Mouse (Mus musculus): ENCODE results near the gene Akt2. TPM values are rescaled to one million over a fixed set of nuclear protein-coding genes. Genes with fewer than 3 reads are reported as not detected.

Akt2 gene
- polyA plus RNA-seq, 1 experiment from 2014 or later = 72.9 TPM

DNA sequence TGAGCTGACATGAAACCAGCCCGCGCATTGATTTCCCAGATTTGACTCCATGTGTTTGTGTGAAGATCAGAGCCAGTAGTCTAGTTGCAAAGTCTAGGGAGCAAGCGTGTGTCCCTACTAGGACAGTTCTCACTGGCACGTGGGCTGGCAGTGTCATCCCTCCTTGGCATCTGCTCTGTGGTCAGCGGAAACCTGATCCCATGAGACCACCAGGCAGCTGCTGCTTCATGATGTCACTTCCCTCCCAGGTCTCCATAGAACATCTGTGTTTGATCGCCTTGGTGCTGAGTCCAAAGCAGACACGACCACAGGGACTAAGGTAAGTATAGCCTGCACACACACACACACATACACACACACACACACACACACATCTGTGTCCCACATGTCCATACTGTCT is 12.9 kb upstream of the Akt2 start:
- no peaks in the 10 kb centered on the region for H3K4me1 ChIP-seq (ENCODE audit: control insufficient read depth, insufficient read depth, low read length)
- no peak overlapping the region for H3K4me2 ChIP-seq (ENCODE audit: low read depth)
- no peak overlapping the region for H3K4me3 ChIP-seq (ENCODE audit: low read depth, low read length)
- H3K27me3 ChIP-seq (ENCODE audit: control insufficient read depth, insufficient read depth, low read length) = no peaks in the 10 kb centered on the region
- H3K9ac ChIP-seq (ENCODE audit: low read length) = no peak overlapping the region
- peaks cover 8% of the 10 kb centered on the region for H3K36me3 ChIP-seq (ENCODE audit: control insufficient read depth, insufficient read depth, low read length)
- ATAC-seq (ENCODE audit: insufficient read depth, low FRiP score, low TSS enrichment) (no peak), DNase-seq (ENCODE audit: low spot score) (no peak)
- H3K27ac ChIP-seq (ENCODE audit: low read depth, low read length) = no peak overlapping the region
- WGBS = 71% methylated on average over 7 of the region's 7 CpGs
- no peaks in the 10 kb centered on the region for H3K9me3 ChIP-seq (ENCODE audit: control insufficient read depth, low read length)

DNA sequence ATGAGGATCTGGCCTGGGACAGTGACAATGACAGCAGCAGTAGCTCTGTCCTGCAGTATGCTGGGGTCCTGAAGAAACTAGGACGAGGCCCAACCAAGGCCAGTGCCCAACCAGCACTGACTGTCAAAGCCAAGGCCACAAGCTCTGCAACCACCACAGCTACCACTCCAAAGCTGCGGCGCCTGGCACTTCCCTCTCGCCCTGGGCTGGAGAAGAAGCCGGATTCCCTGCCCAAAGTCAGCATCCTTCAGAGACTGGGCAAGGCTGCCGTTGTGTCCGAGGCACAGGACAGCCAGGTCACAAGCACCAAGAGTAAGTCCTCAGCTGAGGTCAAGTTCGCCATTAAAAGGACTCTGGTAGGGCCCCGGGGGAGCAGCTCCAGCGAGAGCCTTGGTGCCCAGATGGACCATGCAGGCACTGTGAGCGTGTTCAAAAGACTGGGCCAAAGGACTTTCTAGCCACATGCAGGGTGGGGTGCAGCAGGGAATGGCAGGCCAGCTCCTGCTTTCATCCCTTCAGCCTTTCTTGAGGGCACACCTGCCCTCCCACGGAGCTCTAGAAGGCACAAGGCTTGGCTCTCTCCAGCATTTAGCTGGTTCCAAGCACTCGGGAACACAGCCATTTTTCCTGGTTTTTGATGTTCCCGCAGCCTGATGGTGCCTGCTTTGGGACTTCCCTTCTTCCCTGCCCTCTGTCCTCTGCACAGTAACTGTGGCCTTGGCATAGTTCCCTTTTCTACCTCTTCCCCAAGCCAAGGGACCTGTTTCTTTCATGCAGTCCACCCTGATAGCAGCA is 10.8 kb upstream of the Akt2 start:
- WGBS = 92% methylated on average over 14 of the region's 14 CpGs
- H3K9me3 ChIP-seq (ENCODE audit: control insufficient read depth, low read length) = no peaks in the 10 kb centered on the region
- H3K4me3 ChIP-seq (ENCODE audit: low read depth, low read length) = no peak overlapping the region
- peaks cover 6% of the 10 kb centered on the region for H3K36me3 ChIP-seq (ENCODE audit: control insufficient read depth, insufficient read depth, low read length)
- no peak for DNase-seq (ENCODE audit: low spot score)
- H3K4me2 ChIP-seq (ENCODE audit: low read depth) = no peak overlapping the region
- no peak overlapping the region for H3K9ac ChIP-seq (ENCODE audit: low read length)
- H3K4me1 ChIP-seq (ENCODE audit: control insufficient read depth, insufficient read depth, low read length) = no peaks in the 10 kb centered on the region
- H3K27ac ChIP-seq (ENCODE audit: low read depth, low read length) = no peak overlapping the region
- ATAC-seq (ENCODE audit: insufficient read depth, low FRiP score, low TSS enrichment) = no peak
- H3K27me3 ChIP-seq (ENCODE audit: control insufficient read depth, insufficient read depth, low read length) = no peaks in the 10 kb centered on the region

DNA sequence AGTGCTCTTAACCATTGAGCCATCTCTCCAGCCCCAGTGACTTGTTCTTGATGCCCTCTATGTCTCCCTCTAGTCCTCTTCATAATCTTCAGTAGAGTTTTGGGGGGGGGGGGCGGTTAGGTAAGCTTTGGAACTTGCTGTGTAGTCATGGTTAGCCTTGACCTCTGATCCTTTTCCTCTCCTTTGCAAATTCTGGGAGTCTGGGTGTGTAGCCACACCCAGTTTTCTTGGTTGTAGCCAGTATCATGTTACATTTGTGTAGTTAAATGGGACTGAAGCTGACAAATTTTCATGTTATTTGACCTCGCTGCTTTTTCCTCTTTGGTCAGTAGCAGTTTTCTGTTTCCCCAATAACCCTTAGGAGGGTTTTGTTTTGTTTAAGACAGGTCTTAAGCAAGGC is 4.5 kb upstream of the Akt2 start:
- ATAC-seq (ENCODE audit: insufficient read depth, low FRiP score, low TSS enrichment) (no peak), DNase-seq (ENCODE audit: low spot score) (no peak)
- WGBS = 92% methylated on average over 2 of the region's 2 CpGs
- no peak overlapping the region for H3K4me2 ChIP-seq (ENCODE audit: low read depth)
- peaks cover 3% of the 10 kb centered on the region for H3K36me3 ChIP-seq (ENCODE audit: control insufficient read depth, insufficient read depth, low read length)
- H3K27me3 ChIP-seq (ENCODE audit: control insufficient read depth, insufficient read depth, low read length) = no peaks in the 10 kb centered on the region
- no peaks in the 10 kb centered on the region for H3K9me3 ChIP-seq (ENCODE audit: control insufficient read depth, low read length)
- H3K4me3 ChIP-seq (ENCODE audit: low read depth, low read length) = no peak overlapping the region
- no peak overlapping the region for H3K27ac ChIP-seq (ENCODE audit: low read depth, low read length)
- no peak overlapping the region for H3K9ac ChIP-seq (ENCODE audit: low read length)
- H3K4me1 ChIP-seq (ENCODE audit: control insufficient read depth, insufficient read depth, low read length) = no peaks in the 10 kb centered on the region

DNA sequence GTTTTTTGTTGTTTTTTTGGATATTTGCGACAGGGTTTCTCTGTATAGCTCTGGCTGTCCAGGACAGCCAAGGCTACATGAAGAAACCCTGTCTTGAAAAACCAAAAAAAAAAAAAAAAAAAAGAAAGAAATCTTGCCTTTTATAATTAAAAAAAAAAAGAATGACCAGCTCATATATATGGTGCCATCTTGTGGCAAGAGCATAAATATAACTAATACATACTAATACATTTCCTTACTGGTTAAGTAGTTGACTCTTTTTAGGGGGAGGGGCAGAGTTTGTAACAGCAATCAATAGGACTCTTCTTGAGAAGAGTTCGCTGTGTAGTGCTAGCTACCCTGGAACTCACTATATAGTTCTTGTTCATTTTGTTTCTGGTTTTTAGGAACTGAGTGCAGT is 3.6 kb upstream of the Akt2 start:
- DNase-seq (ENCODE audit: low spot score) (no peak), ATAC-seq (ENCODE audit: insufficient read depth, low FRiP score, low TSS enrichment) (no peak)
- WGBS = 94% methylated on average over 2 of the region's 2 CpGs
- peaks cover 1% of the 10 kb centered on the region for H3K4me1 ChIP-seq (ENCODE audit: control insufficient read depth, insufficient read depth, low read length)
- H3K36me3 ChIP-seq (ENCODE audit: control insufficient read depth, insufficient read depth, low read length) = no peaks in the 10 kb centered on the region
- no peak overlapping the region for H3K27ac ChIP-seq (ENCODE audit: low read depth, low read length)
- no peak overlapping the region for H3K4me2 ChIP-seq (ENCODE audit: low read depth)
- H3K27me3 ChIP-seq (ENCODE audit: control insufficient read depth, insufficient read depth, low read length) = no peaks in the 10 kb centered on the region
- H3K9ac ChIP-seq (ENCODE audit: low read length) = no peak overlapping the region
- no peaks in the 10 kb centered on the region for H3K9me3 ChIP-seq (ENCODE audit: control insufficient read depth, low read length)
- H3K4me3 ChIP-seq (ENCODE audit: low read depth, low read length) = no peak overlapping the region

DNA sequence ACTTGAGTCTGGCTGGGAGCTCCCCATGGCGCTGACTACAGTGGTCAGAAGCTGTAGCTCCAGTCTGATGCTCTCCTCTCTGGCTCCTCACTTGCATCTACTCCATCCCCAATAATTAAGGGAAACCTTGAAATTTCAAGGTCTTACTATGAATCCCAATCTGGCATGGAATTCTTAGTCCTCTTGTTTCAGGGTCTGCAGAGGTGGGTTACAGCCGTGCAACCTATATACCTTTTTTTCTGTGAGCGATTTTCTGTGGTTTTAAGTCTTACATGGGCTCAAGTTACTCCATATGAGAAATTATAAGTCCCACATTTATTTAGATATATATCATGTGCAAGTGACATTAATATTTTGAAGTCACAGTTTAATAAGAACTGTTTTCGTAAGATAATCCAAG is 1.3 kb upstream of the Akt2 start:
- H3K9me3 ChIP-seq (ENCODE audit: control insufficient read depth, low read length) = no peaks in the 10 kb centered on the region
- H3K9ac ChIP-seq (ENCODE audit: low read length) = no peak overlapping the region
- H3K4me2 ChIP-seq (ENCODE audit: low read depth) = no peak overlapping the region
- H3K4me3 ChIP-seq (ENCODE audit: low read depth, low read length) = no peak overlapping the region
- no peak for ATAC-seq (ENCODE audit: insufficient read depth, low FRiP score, low TSS enrichment)
- DNase-seq (ENCODE audit: low spot score) = no peak
- H3K27me3 ChIP-seq (ENCODE audit: control insufficient read depth, insufficient read depth, low read length) = no peaks in the 10 kb centered on the region
- H3K36me3 ChIP-seq (ENCODE audit: control insufficient read depth, insufficient read depth, low read length) = no peaks in the 10 kb centered on the region
- H3K4me1 ChIP-seq (ENCODE audit: control insufficient read depth, insufficient read depth, low read length) = peaks cover 9% of the 10 kb centered on the region
- WGBS = 96% methylated on average over 4 of the region's 4 CpGs
- H3K27ac ChIP-seq (ENCODE audit: low read depth, low read length) = no peak overlapping the region

DNA sequence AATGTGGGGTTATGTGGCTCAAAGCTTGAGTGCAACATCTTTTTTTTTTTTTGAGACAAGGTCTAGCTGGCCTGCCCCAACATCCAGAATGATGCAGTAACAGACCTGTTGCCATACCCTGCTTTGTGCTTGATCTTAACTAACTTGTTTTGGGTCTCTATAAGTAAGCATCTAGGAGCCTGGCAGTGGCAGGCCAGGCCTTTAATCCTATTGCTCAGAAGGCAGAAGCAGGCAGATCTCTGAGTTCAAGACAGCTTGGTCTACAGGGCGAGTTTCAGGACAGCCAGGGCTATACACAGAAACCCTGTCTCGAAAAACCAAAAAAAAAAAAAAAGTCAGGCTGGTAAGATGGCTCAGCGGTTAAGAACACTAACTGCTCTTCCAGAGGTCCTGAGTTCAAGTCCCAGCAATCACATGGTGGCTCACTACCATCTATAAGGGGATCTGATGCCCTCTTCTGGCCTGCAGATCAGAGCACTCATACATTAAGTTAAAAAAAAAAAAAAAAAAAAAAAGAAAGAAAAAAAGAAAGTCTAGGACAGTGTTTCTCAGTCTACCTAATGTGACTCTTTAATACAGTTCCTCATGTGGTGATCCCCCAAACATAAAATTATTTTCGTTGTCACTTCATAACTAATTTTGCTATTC is 662 bp upstream of the Akt2 start:
- peak overlapping the region; percentile 49 for H3K4me2 ChIP-seq (ENCODE audit: low read depth)
- H3K9me3 ChIP-seq (ENCODE audit: control insufficient read depth, low read length) = no peaks in the 10 kb centered on the region
- peak overlapping the region; percentile 65; the same call in 1 of the 2 replicates for H3K27ac ChIP-seq (ENCODE audit: low read depth, low read length)
- 63% methylated on average over 4 of the region's 4 CpGs for whole genome bisulfite sequencing
- 0 out of 2 replicates have a peak overlapping the region, but pooled peaks have one; percentile 44 for H3K9ac ChIP-seq (ENCODE audit: low read length)
- no peak for ATAC-seq (ENCODE audit: insufficient read depth, low FRiP score, low TSS enrichment)
- peaks cover 9% of the 10 kb centered on the region for H3K4me1 ChIP-seq (ENCODE audit: control insufficient read depth, insufficient read depth, low read length)
- H3K4me3 ChIP-seq (ENCODE audit: low read depth, low read length) = peak overlapping the region; percentile 67
- no peaks in the 10 kb centered on the region for H3K27me3 ChIP-seq (ENCODE audit: control insufficient read depth, insufficient read depth, low read length)
- no peaks in the 10 kb centered on the region for H3K36me3 ChIP-seq (ENCODE audit: control insufficient read depth, insufficient read depth, low read length)
- no peak for DNase-seq (ENCODE audit: low spot score)

DNA sequence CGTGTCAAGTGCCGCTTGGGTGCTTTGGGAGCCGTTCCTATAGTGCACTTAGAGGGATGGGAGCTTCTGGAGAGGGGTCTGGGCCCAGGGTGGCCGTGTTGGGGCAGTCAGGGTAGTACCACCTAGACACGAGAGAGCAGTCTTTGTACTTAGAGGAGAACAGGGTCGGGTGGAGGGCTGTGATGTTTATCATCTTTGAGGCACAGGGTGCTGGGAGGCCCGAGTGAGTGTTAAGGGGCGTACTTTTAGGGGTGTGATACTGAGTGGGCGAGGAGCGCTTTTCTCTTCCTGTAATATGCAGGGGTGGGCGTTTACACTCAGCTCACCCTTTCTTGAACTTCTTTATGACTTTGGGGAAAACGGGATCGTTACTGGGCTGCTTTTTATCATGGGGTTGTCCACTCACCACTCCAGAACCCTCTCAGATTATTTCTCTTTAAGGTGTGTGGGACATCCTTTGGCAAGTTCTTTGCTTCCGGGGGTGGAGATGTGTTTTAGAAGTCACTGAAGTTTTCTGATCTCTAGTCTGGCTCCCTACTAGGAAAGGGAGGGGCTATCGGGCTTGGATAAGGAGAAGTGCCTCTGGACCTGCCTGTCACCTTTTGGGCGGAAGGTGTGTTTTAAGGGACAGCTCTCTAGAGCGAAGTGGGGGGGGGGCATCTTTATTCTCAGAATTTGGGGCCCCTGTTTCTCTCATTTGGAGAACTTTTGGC is 1.0 kb downstream of the Akt2 start:
- no peaks in the 10 kb centered on the region for H3K27me3 ChIP-seq (ENCODE audit: control insufficient read depth, insufficient read depth, low read length)
- peak overlapping the region; percentile 97 for H3K27ac ChIP-seq (ENCODE audit: low read depth, low read length)
- WGBS = 2% methylated on average over 17 of the region's 17 CpGs
- no peaks in the 10 kb centered on the region for H3K36me3 ChIP-seq (ENCODE audit: control insufficient read depth, insufficient read depth, low read length)
- no peaks in the 10 kb centered on the region for H3K9me3 ChIP-seq (ENCODE audit: control insufficient read depth, low read length)
- ATAC-seq (ENCODE audit: insufficient read depth, low FRiP score, low TSS enrichment) (peak; percentile 82), DNase-seq (ENCODE audit: low spot score) (no peak)
- peak overlapping the region; percentile 57 for H3K4me2 ChIP-seq (ENCODE audit: low read depth)
- peaks cover 11% of the 10 kb centered on the region for H3K4me1 ChIP-seq (ENCODE audit: control insufficient read depth, insufficient read depth, low read length)
- H3K9ac ChIP-seq (ENCODE audit: low read length) = peak overlapping the region; percentile 80
- peak overlapping the region; percentile 67 for H3K4me3 ChIP-seq (ENCODE audit: low read depth, low read length)

DNA sequence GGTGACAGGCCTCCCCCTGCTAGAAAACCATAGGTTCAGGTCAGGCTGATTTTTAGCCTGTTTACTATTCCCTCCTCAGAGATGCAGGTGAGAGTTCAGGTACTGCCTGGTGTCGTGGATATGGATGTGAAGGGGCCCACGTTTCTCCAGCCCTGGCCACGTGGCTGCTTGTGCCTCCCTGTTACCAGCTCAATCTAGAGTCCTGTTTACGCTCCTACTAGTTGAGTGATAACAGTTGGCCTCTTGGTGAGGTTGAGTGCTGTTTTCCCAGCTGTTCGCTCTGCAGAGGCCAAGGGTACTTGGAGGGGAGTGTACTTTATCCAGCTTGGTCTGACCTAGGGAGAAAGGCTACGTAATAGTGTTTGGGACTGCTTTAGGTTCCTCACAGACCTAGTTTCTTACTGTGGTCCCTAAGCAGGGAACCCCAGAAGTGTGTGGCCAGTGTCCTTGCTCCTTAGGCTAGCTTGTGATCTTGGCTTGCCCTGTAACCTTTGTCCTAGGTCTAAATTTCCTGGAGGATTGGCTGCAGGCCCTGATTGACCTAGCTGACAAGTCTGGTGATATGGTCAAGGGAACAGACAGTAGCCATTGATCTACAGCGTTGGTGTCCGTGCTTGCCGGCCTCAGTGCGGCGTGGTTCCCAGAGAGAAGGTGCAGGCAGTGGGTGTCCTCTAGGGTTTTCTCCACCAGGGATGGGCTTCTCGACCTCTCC is 1.7 kb downstream of the Akt2 start:
- Histone ChIP-seq H3K27ac (ENCODE audit: low read depth, low read length) (no peak overlapping the region), H3K27me3 (ENCODE audit: control insufficient read depth, insufficient read depth, low read length) (no peaks in the 10 kb centered on the region), H3K36me3 (ENCODE audit: control insufficient read depth, insufficient read depth, low read length) (no peaks in the 10 kb centered on the region), H3K4me2 (ENCODE audit: low read depth) (peak overlapping the region; percentile 57), H3K9ac (ENCODE audit: low read length) (peak overlapping the region; percentile 80; the same call in 1 of the 2 replicates), H3K9me3 (ENCODE audit: control insufficient read depth, low read length) (no peaks in the 10 kb centered on the region), H3K4me3 (ENCODE audit: low read depth, low read length) (peak overlapping the region; percentile 67), H3K4me1 (ENCODE audit: control insufficient read depth, insufficient read depth, low read length) (peaks cover 11% of the 10 kb centered on the region)
- DNase-seq (ENCODE audit: low spot score) (no peak), ATAC-seq (ENCODE audit: insufficient read depth, low FRiP score, low TSS enrichment) (no peak)
- WGBS = 62% methylated on average over 12 of the region's 12 CpGs
